Mouse (Mus musculus) left cerebral cortex, adult 18-20 months (tissue): ENCODE results near the gene Ibtk. TPM values are rescaled to one million over a fixed set of nuclear protein-coding genes. Genes with fewer than 3 reads are reported as not detected.

Experiments used
- DNase-seq, 2 experiments: peaks; one replicate each; pipeline ENCODE4 v3.0.0; 2021 to 2022; ENCODE audit warnings: low spot score in 2 of 2, mixed read lengths in 1 of 2
- total RNA-seq, 2 experiments: library from RNA; stranded (reverse); gene quantifications; 2 replicates each; pipeline ENCODE4 v1.2.3; 2021

The Ibtk gene
- total RNA-seq, 2 experiments from 2014 or later = 23.8 to 24.3 TPM

GRCm38 (mm10) chr9:85707302-85707701 lies 41.8 kb downstream of the Ibtk start:
- no peak for DNase-seq

- no peak for DNase-seq
These were observed 47.2 kb downstream of the Ibtk start for GRCm38 (mm10) chr9:85701981-85702380.

GRCm38 (mm10) chr9:85695606-85696005 lies 53.5 kb downstream of the Ibtk start:
- no peak for DNase-seq

GRCm38 (mm10) chr9:85693231-85694116 lies 55.7 kb downstream of the Ibtk start:
- DNase-seq = no peak

GRCm38 (mm10) chr9:85685010-85685409 lies 64.1 kb downstream of the Ibtk start:
- DNase-seq = no peak

GRCm38 (mm10) chr9:85675131-85675905 lies 73.8 kb downstream of the Ibtk start:
- DNase-seq = no peak

- DNase-seq = peak; percentile 59 to 67
These were observed 75.1 kb downstream of the Ibtk start for GRCm38 (mm10) chr9:85673907-85674481.

- DNase-seq = no peak
These were observed 77.4 kb downstream of the Ibtk start for GRCm38 (mm10) chr9:85671582-85672331.

- DNase-seq = no peak
These were observed 84.8 kb downstream of the Ibtk start for GRCm38 (mm10) chr9:85664316-85664715.

GRCm38 (mm10) chr9:85663810-85664209 lies 85.3 kb downstream of the Ibtk start:
- no peak for DNase-seq

GRCm38 (mm10) chr9:85663091-85663490 lies 86.0 kb downstream of the Ibtk start:
- no peak for DNase-seq

- DNase-seq = no peak
These were observed 95.7 kb downstream of the Ibtk start for GRCm38 (mm10) chr9:85653401-85653800.

GRCm38 (mm10) chr9:85638276-85638675 lies 110.9 kb downstream of the Ibtk start:
- no peak for DNase-seq

Other genes with a start within 250 kb of the Ibtk start
- gene Tpbg, start 93.0 kb upstream of the Ibtk start, total RNA-seq = 10 to 100 TPM; 18.7 to 23.6 TPM